Mouse (Mus musculus) spleen, postnatal 0 days (tissue): ENCODE data around the gene 9530002B09Rik. TPM values are rescaled to one million over a fixed set of nuclear protein-coding genes. Genes with fewer than 3 reads are reported as not detected.

Experiments used
- polyA plus RNA-seq: library from polyadenylated mRNA; unstranded; fragments of >200 nt; fragmentation: Nextera tagmentation; extraction: Ambion mirVana; gene quantifications from 2 replicates; pipeline ENCODE4 v1.2.1, GENCODE M21; 2015

The 9530002B09Rik gene
- polyA plus RNA-seq: not detected in 2 replicates

DNA sequence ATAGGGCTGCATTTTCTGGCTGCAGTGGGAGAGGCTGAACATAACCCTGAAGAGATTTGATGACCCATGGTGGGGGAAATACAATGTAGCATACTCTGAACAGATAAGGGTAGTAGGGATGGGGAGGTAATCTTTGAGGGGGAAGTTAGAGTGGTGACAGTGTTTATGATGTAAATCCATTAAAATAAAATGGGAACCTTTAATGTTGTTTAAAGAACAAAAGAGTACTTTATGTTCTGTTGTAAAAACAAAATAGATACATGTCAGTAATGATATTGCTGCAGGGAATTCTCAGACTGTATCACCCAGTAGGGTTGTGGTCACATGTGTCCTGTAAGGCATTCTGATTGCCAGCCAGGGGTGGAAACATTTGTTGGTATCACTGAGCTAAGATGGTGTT is at the start of gene 9530002B09Rik:
Gene 9530002B09Rik (plus strand): TSS at position 301 of the 400 bp plus-strand sequence.

Other genes starting within 250 kb of the 9530002B09Rik start
- 32.2 and 40.5 TPM in 2 replicates for gene Ppt1, start 147.0 kb downstream of the 9530002B09Rik start, polyA plus RNA-seq
- gene Cap1, start 196.8 kb downstream of the 9530002B09Rik start, polyA plus RNA-seq: 41.7 and 50.1 TPM in 2 replicates